Mouse (Mus musculus) adrenal gland, adult 8-10 months (tissue): Measurements from ENCODE around the gene Trp53i13. TPM values are rescaled to one million over a fixed set of nuclear protein-coding genes. Genes with fewer than 3 reads are reported as not detected.
"Not testable (repeated sequence)": the region's sequence is repeated elsewhere in the genome, so short reads cannot be mapped to it uniquely, and the experiment has no call there.

ENCODE experiments used
- DNase-seq: peaks from one replicate; pipeline ENCODE4 v3.0.0; 2022
- total RNA-seq, 4 experiments: library from RNA; stranded (reverse); gene quantifications; 2 replicates each; pipeline ENCODE4 v1.2.4; 2022

Trp53i13 gene
- 10 to 100 TPM; 15.1 to 28.8 (median 20.0) TPM for total RNA-seq

GRCm38 (mm10) chr11:77515637-77516552 lies at the start of gene Trp53i13:
Trp53i13 (minus strand) TSS chr11:77515980.
- no peak for DNase-seq

GRCm38 (mm10) chr11:77545261-77545660 lies 29.5 kb upstream of the Trp53i13 start:
- DNase-seq: no peak

GRCm38 (mm10) chr11:77532202-77532846 lies 16.5 kb upstream of the Trp53i13 start:
- no peak for DNase-seq

- no peak for DNase-seq
Measured at GRCm38 (mm10) chr11:77530862-77531261, 15.1 kb upstream of the Trp53i13 start.

- DNase-seq: no peak
Measured at GRCm38 (mm10) chr11:77529644-77530043, 13.9 kb upstream of the Trp53i13 start.

GRCm38 (mm10) chr11:77528420-77528819 lies 12.6 kb upstream of the Trp53i13 start:
- not testable (repeated sequence) for DNase-seq

- no peak for DNase-seq
Measured at GRCm38 (mm10) chr11:77525804-77526486, 10.2 kb upstream of the Trp53i13 start.

GRCm38 (mm10) chr11:77520601-77521529 lies 5.1 kb upstream of the Trp53i13 start:
- no peak for DNase-seq

GRCm38 (mm10) chr11:77519043-77519442 lies 3.3 kb upstream of the Trp53i13 start, which contains the start of gene Gm10392:
Gm10392 (minus strand) TSS chr11:77519198.
- no peak for DNase-seq

GRCm38 (mm10) chr11:77518051-77518798 lies 2.4 kb upstream of the Trp53i13 start:
- no peak for DNase-seq

- DNase-seq: no peak
Measured at GRCm38 (mm10) chr11:77516553-77517425, 1.0 kb upstream of the Trp53i13 start.

- peak; percentile 87 for DNase-seq
Measured at GRCm38 (mm10) chr11:77514832-77515636, 746 bp downstream of the Trp53i13 start, which contains the start of gene Abhd15. Abhd15 (plus strand) TSS chr11:77515121.

- DNase-seq: peak; percentile 30
Measured at GRCm38 (mm10) chr11:77514281-77514831, 1.4 kb downstream of the Trp53i13 start.

GRCm38 (mm10) chr11:77513811-77514170 lies 2.0 kb downstream of the Trp53i13 start:
- DNase-seq: no peak

GRCm38 (mm10) chr11:77512891-77513810 lies 2.6 kb downstream of the Trp53i13 start:
- DNase-seq: peak; percentile 82

GRCm38 (mm10) chr11:77511336-77511735 lies 4.4 kb downstream of the Trp53i13 start:
- no peak for DNase-seq
